Mouse (Mus musculus): ENCODE results near the gene Sqor.

GRCm38 (mm10) chr2:122786167-122786566 is 21.1 kb downstream of the Sqor start:
- TF ChIP-seq CTCF (conservative IDR thresholded peaks at IDR 0.05; ENCODE audit: low read length) (no peak), NANOG (IDR thresholded peaks at IDR 0.05; ENCODE audit: borderline replicate concordance, low read length) (no peak)

All from E14TG2a.4 (cell line).